Mouse (Mus musculus) midbrain, embryonic 12.5 days (tissue): Measurements from ENCODE around the gene Tpmt. TPM values are rescaled to one million over a fixed set of nuclear protein-coding genes. Genes with fewer than 3 reads are reported as not detected.

Experiments
- ATAC-seq: fragments of 200-750 bp; cut with Nextera tagmentation; 2 replicates; pipeline ENCODE4 v1.8.0; 2017; ENCODE audit warnings: low read depth, moderate TSS enrichment, moderate library complexity; ENCODE audit not compliant: low FRiP score
- H3K27ac ChIP-seq: fragments of 300-500 bp; sonication (generic); replicated peaks from 2 replicates; pipeline ENCODE4 v1.5.1; 2016; ENCODE audit warnings: mild to moderate bottlenecking
- H3K27me3 ChIP-seq: fragments of 300-500 bp; sonication (generic); 2 replicates; pipeline ENCODE4 v1.6.1; 2016; ENCODE audit warnings: mild to moderate bottlenecking
- H3K36me3 ChIP-seq: fragments of 300-500 bp; sonication (generic); 2 replicates; pipeline ENCODE4 v1.6.1; 2016
- H3K4me1 ChIP-seq: fragments of 300-500 bp; sonication (generic); 2 replicates; pipeline ENCODE4 v1.6.1; 2016
- H3K4me2 ChIP-seq: fragments of 300-500 bp; sonication (generic); replicated peaks from 2 replicates; pipeline ENCODE4 v1.6.1; 2016; ENCODE audit warnings: mild to moderate bottlenecking, moderate library complexity
- H3K4me3 ChIP-seq: fragments of 300-500 bp; sonication (generic); 2 replicates; pipeline ENCODE4 v1.5.1; 2016; ENCODE audit warnings: mild to moderate bottlenecking
- H3K9ac ChIP-seq: fragments of 300-500 bp; sonication (generic); replicated peaks from 2 replicates; pipeline ENCODE4 v1.6.1; 2016; ENCODE audit warnings: mild to moderate bottlenecking, moderate library complexity
- H3K9me3 ChIP-seq: fragments of 300-500 bp; sonication (generic); 2 replicates; pipeline ENCODE4 v1.6.1; 2016; ENCODE audit warnings: mild to moderate bottlenecking
- WGBS: fragments of 180-500 bp; shearing (Covaris S2); methylation state at CpG from one replicate; pipeline ENCODE4 v1.1.7; 2016; 5-methylcytosine and 5-hydroxymethylcytosine counted together
- polyA plus RNA-seq: library from polyadenylated mRNA; unstranded; fragments of >200 nt; fragmentation: Nextera tagmentation; extraction: Ambion mirVana; gene quantifications from 2 replicates; pipeline ENCODE4 v1.2.1, GENCODE M21; 2016

Gene Tpmt
- polyA plus RNA-seq, 1 experiment from 2014 or later, result 37.1 TPM

GRCm38 (mm10) chr13:46993274-46993551, 51.3 kb downstream of the Tpmt start:
- Histone ChIP-seq H3K27me3 (no peaks in the 10 kb centered on the region), H3K9me3 (no peaks in the 10 kb centered on the region), H3K27ac (no peak overlapping the region), H3K9ac (no peak overlapping the region), H3K4me1 (no peaks in the 10 kb centered on the region), H3K4me3 (no peak overlapping the region), H3K36me3 (no peaks in the 10 kb centered on the region), H3K4me2 (no peak overlapping the region)
- 88% methylated on average over 2 of the region's 2 CpGs for WGBS
- no peak for ATAC-seq

- H3K4me2 ChIP-seq, result no peak overlapping the region
- no peaks in the 10 kb centered on the region for H3K27me3 ChIP-seq
- H3K4me3 ChIP-seq, result no peak overlapping the region
- no peaks in the 10 kb centered on the region for H3K36me3 ChIP-seq
- 76% methylated on average over 7 of the region's 7 CpGs for WGBS
- no peaks in the 10 kb centered on the region for H3K4me1 ChIP-seq
- no peaks in the 10 kb centered on the region for H3K9me3 ChIP-seq
- H3K9ac ChIP-seq, result no peak overlapping the region
- ATAC-seq, result no peak
- H3K27ac ChIP-seq, result no peak overlapping the region
Measured at GRCm38 (mm10) chr13:46992516-46993273, 51.8 kb downstream of the Tpmt start.

- Histone ChIP-seq H3K4me2 (no peak overlapping the region), H3K27me3 (no peaks in the 10 kb centered on the region), H3K9ac (no peak overlapping the region), H3K9me3 (no peaks in the 10 kb centered on the region), H3K4me3 (no peak overlapping the region), H3K36me3 (no peaks in the 10 kb centered on the region), H3K27ac (no peak overlapping the region), H3K4me1 (no peaks in the 10 kb centered on the region)
- 42% methylated on average over 4 of the region's 4 CpGs for WGBS
- no peak for ATAC-seq
Measured at GRCm38 (mm10) chr13:46990376-46991011, 54.0 kb downstream of the Tpmt start.

- H3K27ac ChIP-seq, result no peak overlapping the region
- no peaks in the 10 kb centered on the region for H3K9me3 ChIP-seq
- no peaks in the 10 kb centered on the region for H3K36me3 ChIP-seq
- no peak for ATAC-seq
- no peaks in the 10 kb centered on the region for H3K27me3 ChIP-seq
- H3K4me2 ChIP-seq, result no peak overlapping the region
- no peak overlapping the region for H3K9ac ChIP-seq
- H3K4me3 ChIP-seq, result no peak overlapping the region
- 77% methylated on average over 8 of the region's 8 CpGs for WGBS
- no peaks in the 10 kb centered on the region for H3K4me1 ChIP-seq
Measured at GRCm38 (mm10) chr13:46987941-46988340, 56.6 kb downstream of the Tpmt start.

- no peaks in the 10 kb centered on the region for H3K4me1 ChIP-seq
- H3K27me3 ChIP-seq, result no peaks in the 10 kb centered on the region
- ATAC-seq, result no peak
- no peak overlapping the region for H3K4me3 ChIP-seq
- H3K9ac ChIP-seq, result no peak overlapping the region
- 64% methylated on average over 6 of the region's 6 CpGs for WGBS
- H3K9me3 ChIP-seq, result no peaks in the 10 kb centered on the region
- H3K27ac ChIP-seq, result no peak overlapping the region
- no peaks in the 10 kb centered on the region for H3K36me3 ChIP-seq
- no peak overlapping the region for H3K4me2 ChIP-seq
Measured at GRCm38 (mm10) chr13:46986208-46986607, 58.3 kb downstream of the Tpmt start.

GRCm38 (mm10) chr13:46983878-46984277, 60.7 kb downstream of the Tpmt start:
- no peak overlapping the region for H3K4me3 ChIP-seq
- H3K9ac ChIP-seq, result no peak overlapping the region
- no peaks in the 10 kb centered on the region for H3K36me3 ChIP-seq
- H3K4me2 ChIP-seq, result no peak overlapping the region
- 89% methylated on average over 2 of the region's 2 CpGs for WGBS
- no peaks in the 10 kb centered on the region for H3K4me1 ChIP-seq
- no peak for ATAC-seq
- H3K9me3 ChIP-seq, result no peaks in the 10 kb centered on the region
- no peaks in the 10 kb centered on the region for H3K27me3 ChIP-seq
- H3K27ac ChIP-seq, result no peak overlapping the region

- no peaks in the 10 kb centered on the region for H3K27me3 ChIP-seq
- peaks cover 9% of the 10 kb centered on the region for H3K4me1 ChIP-seq
- no peak for ATAC-seq
- H3K36me3 ChIP-seq, result no peaks in the 10 kb centered on the region
- H3K4me3 ChIP-seq, result no peak overlapping the region
- no peak overlapping the region for H3K27ac ChIP-seq
- H3K4me2 ChIP-seq, result no peak overlapping the region
- no peak overlapping the region for H3K9ac ChIP-seq
- H3K9me3 ChIP-seq, result no peaks in the 10 kb centered on the region
- 79% methylated on average over 13 of the region's 13 CpGs for WGBS
Measured at GRCm38 (mm10) chr13:46979836-46980490, 64.6 kb downstream of the Tpmt start.

- WGBS, result 91% methylated on average over 7 of the region's 7 CpGs
- Histone ChIP-seq H3K36me3 (no peaks in the 10 kb centered on the region), H3K4me3 (no peak overlapping the region), H3K27me3 (no peaks in the 10 kb centered on the region), H3K4me2 (no peak overlapping the region), H3K9me3 (no peaks in the 10 kb centered on the region), H3K9ac (no peak overlapping the region), H3K27ac (peak overlapping the region; percentile 80), H3K4me1 (peaks cover 9% of the 10 kb centered on the region)
- no peak for ATAC-seq
Measured at GRCm38 (mm10) chr13:46976532-46976931, 68.0 kb downstream of the Tpmt start.

- Histone ChIP-seq H3K9me3 (no peaks in the 10 kb centered on the region), H3K4me3 (no peak overlapping the region), H3K27me3 (no peaks in the 10 kb centered on the region), H3K9ac (no peak overlapping the region), H3K27ac (peak overlapping the region; percentile 80), H3K36me3 (no peaks in the 10 kb centered on the region), H3K4me2 (peak overlapping the region; percentile 49), H3K4me1 (peaks cover 9% of the 10 kb centered on the region)
- WGBS, result 48% methylated on average over 4 of the region's 4 CpGs
- no peak for ATAC-seq
Measured at GRCm38 (mm10) chr13:46975930-46976329, 68.6 kb downstream of the Tpmt start.

- 15% methylated on average over 14 of the region's 14 CpGs for WGBS
- H3K9ac ChIP-seq, result no peak overlapping the region
- no peaks in the 10 kb centered on the region for H3K27me3 ChIP-seq
- peak overlapping the region; percentile 80 for H3K27ac ChIP-seq
- H3K4me2 ChIP-seq, result peak overlapping the region; percentile 49
- H3K36me3 ChIP-seq, result no peaks in the 10 kb centered on the region
- peak overlapping the region; percentile 37 for H3K4me3 ChIP-seq
- no peaks in the 10 kb centered on the region for H3K9me3 ChIP-seq
- peaks cover 9% of the 10 kb centered on the region for H3K4me1 ChIP-seq
- ATAC-seq, result peak; percentile 97
Measured at GRCm38 (mm10) chr13:46975031-46975551, 69.4 kb downstream of the Tpmt start.
